Mouse (Mus musculus) forebrain, embryonic 12.5 days (tissue): ENCODE results near the gene Syde2. TPM values are rescaled to one million over a fixed set of nuclear protein-coding genes. Genes with fewer than 3 reads are reported as not detected.
"Not testable (repeated sequence)": the region's sequence is repeated elsewhere in the genome, so short reads cannot be mapped to it uniquely, and the experiment has no call there.

Source experiments
- ATAC-seq: fragments of 200-750 bp; cut with Nextera tagmentation; 2 replicates; pipeline ENCODE4 v1.8.0; 2017; ENCODE audit warnings: moderate TSS enrichment; ENCODE audit not compliant: low FRiP score
- H3K27ac ChIP-seq: fragments of 300-500 bp; sonication (generic); 2 replicates; pipeline ENCODE4 v1.5.1; 2016; ENCODE audit warnings: mild to moderate bottlenecking
- H3K27me3 ChIP-seq: fragments of 300-500 bp; sonication (generic); 2 replicates; pipeline ENCODE4 v1.6.1; 2016; ENCODE audit warnings: mild to moderate bottlenecking
- H3K36me3 ChIP-seq: fragments of 300-500 bp; sonication (generic); replicated peaks from 2 replicates; pipeline ENCODE4 v1.6.1; 2016; ENCODE audit warnings: mild to moderate bottlenecking
- H3K4me1 ChIP-seq: fragments of 300-500 bp; sonication (generic); 2 replicates; pipeline ENCODE4 v1.6.1; 2016
- H3K4me2 ChIP-seq: fragments of 300-500 bp; sonication (generic); 2 replicates; pipeline ENCODE4 v1.6.1; 2016; ENCODE audit warnings: mild to moderate bottlenecking, moderate library complexity
- H3K4me3 ChIP-seq: fragments of 300-500 bp; sonication (generic); replicated peaks from 2 replicates; pipeline ENCODE4 v1.5.1; 2016; ENCODE audit warnings: mild to moderate bottlenecking
- H3K9ac ChIP-seq: fragments of 300-500 bp; sonication (generic); 2 replicates; pipeline ENCODE4 v1.6.1; 2016; ENCODE audit warnings: mild to moderate bottlenecking
- H3K9me3 ChIP-seq: fragments of 300-500 bp; sonication (generic); 2 replicates; pipeline ENCODE4 v1.6.1; 2016
- WGBS: fragments of 180-500 bp; shearing (Covaris S2); methylation state at CpG from one replicate; pipeline ENCODE4 v1.1.7; 2016; 5-methylcytosine and 5-hydroxymethylcytosine counted together
- polyA plus RNA-seq: library from polyadenylated mRNA; unstranded; fragments of >200 nt; fragmentation: Nextera tagmentation; extraction: Ambion mirVana; gene quantifications from 2 replicates; pipeline ENCODE4 v1.2.1, GENCODE M21; 2016

Syde2 gene
- polyA plus RNA-seq, 1 experiment from 2014 or later = 1.5 TPM

GRCm38 (mm10) chr3:145996539-145996938, 8.9 kb downstream of the Syde2 start:
- not testable (repeated sequence) for H3K27ac ChIP-seq, H3K27me3 ChIP-seq, ATAC-seq, H3K4me1 ChIP-seq, H3K4me3 ChIP-seq, H3K9ac ChIP-seq, H3K9me3 ChIP-seq, H3K4me2 ChIP-seq
- WGBS = 90% methylated on average over 5 of the region's 5 CpGs
- H3K36me3 ChIP-seq = peaks cover 12% of the 10 kb centered on the region

- Histone ChIP-seq H3K9me3 (no peaks in the 10 kb centered on the region), H3K4me3 (no peak overlapping the region), H3K27me3 (no peaks in the 10 kb centered on the region), H3K27ac (no peak overlapping the region), H3K9ac (no peak overlapping the region), H3K4me2 (no peak overlapping the region), H3K4me1 (no peaks in the 10 kb centered on the region), H3K36me3 (peaks cover 19% of the 10 kb centered on the region)
- no peak for ATAC-seq
- 92% methylated on average over 14 of the region's 14 CpGs for WGBS
Observed at GRCm38 (mm10) chr3:146004347-146005051, 16.8 kb downstream of the Syde2 start.

GRCm38 (mm10) chr3:146007872-146008271, 20.2 kb downstream of the Syde2 start:
- no peaks in the 10 kb centered on the region; the same call in 1 of the 2 replicates for H3K4me1 ChIP-seq
- no peak for ATAC-seq
- no peaks in the 10 kb centered on the region for H3K9me3 ChIP-seq
- no peak overlapping the region for H3K9ac ChIP-seq
- H3K4me2 ChIP-seq = no peak overlapping the region
- no peak overlapping the region for H3K27ac ChIP-seq
- WGBS = 88% methylated on average over 5 of the region's 6 CpGs
- peaks cover 3% of the 10 kb centered on the region for H3K36me3 ChIP-seq
- H3K4me3 ChIP-seq = no peak overlapping the region
- H3K27me3 ChIP-seq = no peaks in the 10 kb centered on the region

GRCm38 (mm10) chr3:146009859-146010645, 22.4 kb downstream of the Syde2 start:
- no peak for ATAC-seq
- 74% methylated on average over 18 of the region's 20 CpGs for WGBS

GRCm38 (mm10) chr3:146010751-146011150, 23.1 kb downstream of the Syde2 start:
- H3K4me1 ChIP-seq = no peaks in the 10 kb centered on the region; the same call in 1 of the 2 replicates
- no peaks in the 10 kb centered on the region for H3K27me3 ChIP-seq
- no peaks in the 10 kb centered on the region for H3K9me3 ChIP-seq
- H3K27ac ChIP-seq = 0 out of 2 replicates have a peak overlapping the region, but pooled peaks have one; percentile 36
- H3K4me3 ChIP-seq = no peak overlapping the region
- ATAC-seq = no peak
- WGBS = 83% methylated on average over 4 of the region's 4 CpGs
- H3K36me3 ChIP-seq = peaks cover 6% of the 10 kb centered on the region
- no peak overlapping the region for H3K9ac ChIP-seq
- no peak overlapping the region for H3K4me2 ChIP-seq

More at GRCm38 (mm10) chr3:146009859-146010645, 22.4 kb downstream of the Syde2 start:
- peaks cover 6% of the 10 kb centered on the region for H3K36me3 ChIP-seq
- no peak overlapping the region for H3K4me3 ChIP-seq
- no peak overlapping the region for H3K9ac ChIP-seq
- no peaks in the 10 kb centered on the region for H3K9me3 ChIP-seq
- H3K4me2 ChIP-seq = no peak overlapping the region
- 0 out of 2 replicates have a peak overlapping the region, but pooled peaks have one; percentile 36 for H3K27ac ChIP-seq
- H3K4me1 ChIP-seq = no peaks in the 10 kb centered on the region; the same call in 1 of the 2 replicates
- H3K27me3 ChIP-seq = no peaks in the 10 kb centered on the region

GRCm38 (mm10) chr3:146011544-146012218, 24.0 kb downstream of the Syde2 start:
- Histone ChIP-seq H3K9me3 (no peaks in the 10 kb centered on the region), H3K9ac (no peak overlapping the region), H3K4me3 (no peak overlapping the region), H3K4me1 (no peaks in the 10 kb centered on the region; the same call in 1 of the 2 replicates), H3K36me3 (peaks cover 6% of the 10 kb centered on the region), H3K27me3 (no peaks in the 10 kb centered on the region), H3K4me2 (no peak overlapping the region), H3K27ac (no peak overlapping the region)
- WGBS = 67% methylated on average over 8 of the region's 8 CpGs
- ATAC-seq = no peak

- no peak overlapping the region for H3K4me2 ChIP-seq
- no peak overlapping the region for H3K27ac ChIP-seq
- no peak for ATAC-seq
- peaks cover 6% of the 10 kb centered on the region for H3K36me3 ChIP-seq
- no peaks in the 10 kb centered on the region for H3K27me3 ChIP-seq
- H3K9ac ChIP-seq = no peak overlapping the region
- no peaks in the 10 kb centered on the region for H3K9me3 ChIP-seq
- H3K4me1 ChIP-seq = peaks cover 6% of the 10 kb centered on the region; the same call in 1 of the 2 replicates
- H3K4me3 ChIP-seq = no peak overlapping the region
- WGBS = 94% methylated on average over 7 of the region's 7 CpGs
Observed at GRCm38 (mm10) chr3:146013490-146013889, 25.8 kb downstream of the Syde2 start.

GRCm38 (mm10) chr3:146014321-146014720, 26.7 kb downstream of the Syde2 start:
- 95% methylated on average over 12 of the region's 12 CpGs for WGBS
- Histone ChIP-seq H3K36me3 (peaks cover 6% of the 10 kb centered on the region), H3K4me2 (no peak overlapping the region), H3K9ac (no peak overlapping the region), H3K4me1 (peaks cover 6% of the 10 kb centered on the region; the same call in 1 of the 2 replicates), H3K27ac (no peak overlapping the region), H3K4me3 (no peak overlapping the region), H3K27me3 (no peaks in the 10 kb centered on the region), H3K9me3 (no peaks in the 10 kb centered on the region)
- ATAC-seq = no peak

- H3K36me3 ChIP-seq = peaks cover 6% of the 10 kb centered on the region
- H3K9ac ChIP-seq = no peak overlapping the region
- H3K9me3 ChIP-seq = no peaks in the 10 kb centered on the region
- H3K27me3 ChIP-seq = no peaks in the 10 kb centered on the region
- ATAC-seq = no peak
- 88% methylated on average over 13 of the region's 13 CpGs for WGBS
- H3K4me3 ChIP-seq = no peak overlapping the region
- H3K27ac ChIP-seq = no peak overlapping the region
- no peak overlapping the region for H3K4me2 ChIP-seq
- peaks cover 9% of the 10 kb centered on the region; the same call in 1 of the 2 replicates for H3K4me1 ChIP-seq
Observed at GRCm38 (mm10) chr3:146016979-146017378, 29.3 kb downstream of the Syde2 start.

- ATAC-seq = no peak
- H3K4me3 ChIP-seq = no peak overlapping the region
Observed at GRCm38 (mm10) chr3:146017521-146017920, 29.9 kb downstream of the Syde2 start.

GRCm38 (mm10) chr3:146022232-146022631, 34.6 kb downstream of the Syde2 start:
- no peak overlapping the region for H3K4me2 ChIP-seq
- no peak overlapping the region for H3K27ac ChIP-seq
- no peaks in the 10 kb centered on the region for H3K27me3 ChIP-seq
- H3K9me3 ChIP-seq = no peaks in the 10 kb centered on the region
- H3K36me3 ChIP-seq = no peaks in the 10 kb centered on the region
- ATAC-seq = no peak
- no peak overlapping the region for H3K4me3 ChIP-seq
- peaks cover 9% of the 10 kb centered on the region; the same call in 1 of the 2 replicates for H3K4me1 ChIP-seq
- no peak overlapping the region for H3K9ac ChIP-seq
- 94% methylated on average over 9 of the region's 9 CpGs for WGBS

More at GRCm38 (mm10) chr3:146017521-146017920, 29.9 kb downstream of the Syde2 start:
- no peaks in the 10 kb centered on the region for H3K9me3 ChIP-seq
- no peak overlapping the region for H3K4me2 ChIP-seq
- peaks cover 6% of the 10 kb centered on the region for H3K36me3 ChIP-seq
- no peak overlapping the region for H3K27ac ChIP-seq
- 44% methylated on average over 9 of the region's 9 CpGs for WGBS
- peaks cover 9% of the 10 kb centered on the region; the same call in 1 of the 2 replicates for H3K4me1 ChIP-seq
- no peaks in the 10 kb centered on the region for H3K27me3 ChIP-seq
- no peak overlapping the region for H3K9ac ChIP-seq

GRCm38 (mm10) chr3:146024746-146025145, 37.1 kb downstream of the Syde2 start:
- Histone ChIP-seq H3K9ac (no peak overlapping the region), H3K27me3 (0 out of 2 replicates have a peak, but pooled peaks cover under 1% of the 10 kb centered on the region), H3K9me3 (no peaks in the 10 kb centered on the region), H3K27ac (no peak overlapping the region), H3K4me1 (peaks cover under 1% of the 10 kb centered on the region; the same call in 1 of the 2 replicates), H3K36me3 (no peaks in the 10 kb centered on the region), H3K4me2 (no peak overlapping the region), H3K4me3 (no peak overlapping the region)
- WGBS = 88% methylated on average over 7 of the region's 7 CpGs
- no peak for ATAC-seq
